Mouse (Mus musculus): Measurements from ENCODE around the gene Pgm1.
A peak's percentile ranks its signal among the peaks of the same experiment; 100 is the strongest.

Gene Pgm1

DNA sequence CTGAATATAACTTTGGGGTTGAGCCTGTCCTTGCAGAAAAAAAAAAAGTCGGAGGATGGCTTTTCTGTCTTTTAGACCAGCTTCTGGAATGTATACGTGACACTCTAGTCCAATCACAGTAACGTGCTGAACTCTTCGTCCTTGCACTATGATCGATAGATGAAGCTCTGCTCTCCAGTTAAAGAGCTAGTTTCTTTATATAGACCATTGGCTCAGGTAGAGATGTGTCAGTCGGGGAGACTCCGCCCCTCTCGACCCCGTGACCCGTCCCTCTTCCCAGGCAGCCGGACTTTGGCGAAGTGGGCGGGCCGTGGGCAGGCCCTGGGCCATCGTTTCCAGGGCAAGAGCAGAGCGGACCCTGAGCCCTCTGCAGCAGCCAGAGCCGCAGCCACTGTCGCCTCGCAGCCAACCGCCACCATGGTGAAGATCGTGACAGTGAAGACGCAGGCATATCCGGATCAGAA lies at the start of gene Pgm1:
Pgm1 (plus strand) TSS at position 266 of the 464 bp plus-strand sequence.
- DNase-seq (ENCODE audit: low spot score) = peak; percentile 68

DNA sequence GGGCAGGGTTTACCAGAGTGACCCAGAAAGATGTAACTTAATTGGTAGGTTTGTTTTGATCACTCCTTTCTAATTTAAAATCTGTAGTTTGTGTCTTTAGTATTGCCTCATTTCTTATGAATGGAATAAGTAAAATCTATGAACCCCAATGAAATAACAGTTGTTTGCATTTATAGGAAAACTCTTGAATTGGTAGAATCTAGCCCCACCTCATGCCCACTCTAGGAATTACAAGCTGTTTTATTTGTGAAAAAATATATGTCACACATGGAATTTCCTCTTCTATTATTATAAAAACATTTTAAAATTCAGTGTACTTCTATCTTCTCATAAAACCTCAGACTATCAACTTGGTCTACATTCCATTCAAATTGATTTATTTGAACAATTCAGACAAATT lies 47.3 kb upstream of the Pgm1 start:
- no peak for DNase-seq (ENCODE audit: low spot score)

DNA sequence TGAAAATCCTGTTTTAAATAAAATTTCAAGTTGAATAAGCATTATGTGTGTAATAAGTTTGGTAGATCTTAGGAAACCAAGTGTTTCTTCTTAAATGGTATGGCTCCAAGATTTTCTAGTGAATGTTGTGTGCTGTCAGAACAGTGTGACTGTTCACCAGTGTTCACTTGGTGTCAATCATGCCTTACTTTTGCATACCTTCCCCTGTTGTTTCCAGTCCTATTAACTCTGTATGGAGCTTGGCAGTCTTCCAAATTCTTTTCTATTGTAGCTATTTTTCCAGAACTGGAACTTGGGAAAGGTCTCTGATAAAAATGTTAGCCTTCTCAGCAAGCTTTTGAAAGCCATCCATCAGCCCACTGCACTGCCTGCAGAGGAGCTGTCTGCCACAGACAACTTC lies 46.8 kb upstream of the Pgm1 start:
- no peak for DNase-seq (ENCODE audit: low spot score)

DNA sequence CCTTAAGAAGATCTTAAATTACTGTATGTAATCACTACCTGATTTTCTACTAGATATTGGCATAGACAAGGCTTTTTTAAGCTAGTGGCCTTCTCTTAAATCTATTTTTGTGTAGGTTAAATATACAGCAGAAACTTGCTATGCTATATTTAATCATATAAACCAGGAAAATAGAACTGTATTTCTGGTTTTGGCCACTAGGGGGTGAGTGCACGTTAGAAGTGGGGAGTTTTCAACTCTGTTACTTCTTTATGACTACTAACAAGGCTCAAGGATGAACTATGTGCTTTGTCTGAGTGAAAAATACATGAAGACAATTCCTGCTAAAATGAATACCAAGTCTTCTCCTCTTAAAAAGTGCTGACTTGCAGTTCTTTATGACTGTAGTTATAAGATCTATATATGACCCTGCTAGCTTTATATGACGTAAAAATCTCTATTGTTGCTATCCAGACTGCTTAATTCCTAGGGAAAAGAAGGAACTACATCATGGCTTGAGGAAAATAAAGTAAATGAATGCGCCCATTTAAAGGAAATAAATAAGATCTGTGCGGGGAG lies 15.2 kb upstream of the Pgm1 start:
- no peak for DNase-seq (ENCODE audit: low spot score)

DNA sequence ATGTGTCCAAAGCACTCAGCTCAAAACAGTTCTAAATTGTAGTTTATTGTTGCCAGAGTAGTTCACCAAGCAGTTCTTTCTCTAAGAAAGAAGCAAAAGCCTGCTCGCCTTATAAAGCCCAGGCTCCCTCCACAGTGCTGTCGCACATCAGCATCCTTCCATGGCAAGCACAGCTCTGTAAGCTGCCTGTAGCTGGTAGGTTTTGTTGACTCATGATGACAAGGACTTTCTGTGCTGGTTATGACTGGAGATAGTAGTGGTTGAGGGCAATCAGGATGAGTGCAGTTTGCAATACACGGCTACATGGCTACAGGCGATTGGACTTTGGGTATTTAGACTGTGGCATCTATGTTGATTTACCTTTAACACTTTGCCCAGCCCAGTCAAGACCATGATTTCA lies 2.8 kb upstream of the Pgm1 start:
- no peak for DNase-seq (ENCODE audit: low spot score)

DNA sequence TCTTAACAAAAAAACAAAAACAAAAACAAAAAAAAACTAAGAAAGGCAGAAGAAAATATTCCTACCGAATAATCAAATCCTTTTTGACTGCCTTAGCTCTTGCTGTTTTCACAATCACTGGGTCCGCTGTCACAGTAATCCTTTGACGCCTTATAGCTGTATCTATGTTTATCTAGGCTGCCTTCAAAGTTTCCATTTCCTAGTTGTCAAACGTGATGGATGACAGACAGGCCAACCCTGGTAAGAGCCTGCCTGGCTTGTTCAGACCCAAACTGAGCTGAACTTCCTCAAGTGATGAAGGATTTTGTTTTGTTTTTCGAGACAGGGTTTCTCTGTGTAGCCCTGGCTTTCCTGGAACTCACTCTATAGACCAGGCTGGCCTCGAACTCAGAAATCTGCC lies 693 bp upstream of the Pgm1 start:
- DNase-seq (ENCODE audit: low spot score) = no peak

DNA sequence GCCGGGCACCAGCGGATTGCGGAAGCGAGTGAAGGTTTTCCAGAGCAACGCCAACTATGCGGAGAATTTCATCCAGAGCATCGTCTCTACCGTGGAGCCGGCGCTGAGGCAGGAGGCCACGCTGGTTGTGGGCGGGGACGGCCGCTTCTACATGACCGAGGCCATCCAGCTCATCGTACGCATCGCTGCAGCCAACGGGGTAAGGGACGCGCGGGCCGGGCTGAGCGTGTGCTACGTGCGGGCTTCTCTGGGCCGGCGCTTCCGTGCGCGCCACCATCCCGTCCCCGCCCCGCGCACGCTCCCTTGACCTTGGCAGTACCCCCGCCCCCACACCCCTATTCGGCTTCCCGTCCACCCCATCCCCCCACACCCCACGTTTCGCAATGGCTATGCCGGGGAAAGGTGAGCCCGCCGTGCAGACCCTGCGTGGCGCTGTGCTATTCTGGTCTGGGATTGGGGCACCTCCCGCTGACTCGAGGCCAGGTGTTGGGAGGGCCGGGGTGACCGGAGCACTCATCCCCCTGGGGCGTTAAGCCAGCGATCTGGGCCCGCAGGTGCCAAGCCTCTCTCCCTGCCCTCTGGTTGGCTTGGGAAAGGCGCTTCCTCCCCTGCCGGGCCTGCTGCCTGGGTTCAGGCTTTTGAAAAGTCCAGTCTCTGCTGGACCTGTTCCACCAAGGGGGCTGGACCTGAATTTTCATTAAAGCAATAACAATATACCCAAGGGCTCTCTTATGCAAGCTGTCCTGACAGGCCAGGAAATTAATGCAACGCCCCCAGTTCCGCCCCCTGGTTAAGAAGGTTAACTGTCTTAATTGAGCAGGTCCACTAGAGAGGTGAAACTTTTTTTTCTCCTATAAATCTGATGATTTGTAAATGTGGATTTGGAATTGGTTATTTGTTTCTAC lies 651 bp downstream of the Pgm1 start, which contains the start of gene Itgb3bp:
Itgb3bp (minus strand) TSS at position 201 of the 905 bp plus-strand sequence.
- peak; percentile 60 for DNase-seq (ENCODE audit: low spot score)

DNA sequence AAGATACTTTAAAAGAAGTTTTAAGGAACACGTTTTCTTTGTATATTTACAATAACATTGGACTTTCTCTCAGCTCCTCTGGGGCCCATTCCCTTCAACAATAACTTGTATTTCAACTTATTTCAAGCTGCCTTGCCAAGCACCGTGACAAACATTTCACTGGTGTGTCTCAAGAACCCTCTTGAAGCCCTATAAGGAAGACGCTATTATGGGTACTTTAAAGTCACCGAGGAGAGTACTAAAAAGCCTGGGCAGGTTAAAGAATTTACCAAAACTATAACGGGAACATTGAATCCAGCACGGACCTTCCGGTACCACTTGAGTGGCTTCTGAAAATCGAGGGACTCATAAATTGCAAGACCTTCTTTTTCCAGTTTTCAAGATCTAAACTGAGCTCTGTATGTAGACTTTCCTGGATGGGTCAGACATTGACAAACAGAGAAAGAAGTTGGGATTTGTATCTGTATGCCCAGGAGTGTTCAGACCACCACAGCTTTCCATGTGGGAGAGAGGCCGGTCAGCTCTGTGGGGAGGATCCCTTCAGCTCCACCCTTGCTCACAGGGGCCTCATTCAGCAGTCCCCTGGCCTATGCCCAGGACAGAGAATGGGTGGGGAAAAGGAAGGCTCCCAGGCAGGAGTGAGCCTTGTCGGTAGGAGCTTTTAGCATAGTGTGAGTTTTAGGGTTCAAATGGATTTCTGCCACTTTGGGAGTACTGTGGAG lies 1.5 kb downstream of the Pgm1 start:
- no peak for DNase-seq (ENCODE audit: low spot score)

DNA sequence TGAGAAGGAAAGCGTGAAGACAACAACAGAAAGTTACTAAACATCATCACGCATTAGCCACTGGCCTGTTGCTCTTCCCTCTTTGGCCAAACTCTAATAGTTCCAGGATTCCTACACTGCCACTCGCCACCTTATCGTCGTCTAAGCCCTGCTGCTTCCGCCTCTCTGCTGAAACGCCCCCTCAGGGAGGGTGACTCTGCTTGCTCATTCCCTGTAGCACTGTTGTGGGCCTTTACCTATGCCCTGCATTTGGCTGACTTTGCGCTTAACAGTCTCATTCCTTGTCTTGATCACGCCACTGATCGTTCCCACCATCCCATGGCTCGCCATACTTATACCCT lies 2.0 kb downstream of the Pgm1 start:
- no peak for DNase-seq (ENCODE audit: low spot score)

DNA sequence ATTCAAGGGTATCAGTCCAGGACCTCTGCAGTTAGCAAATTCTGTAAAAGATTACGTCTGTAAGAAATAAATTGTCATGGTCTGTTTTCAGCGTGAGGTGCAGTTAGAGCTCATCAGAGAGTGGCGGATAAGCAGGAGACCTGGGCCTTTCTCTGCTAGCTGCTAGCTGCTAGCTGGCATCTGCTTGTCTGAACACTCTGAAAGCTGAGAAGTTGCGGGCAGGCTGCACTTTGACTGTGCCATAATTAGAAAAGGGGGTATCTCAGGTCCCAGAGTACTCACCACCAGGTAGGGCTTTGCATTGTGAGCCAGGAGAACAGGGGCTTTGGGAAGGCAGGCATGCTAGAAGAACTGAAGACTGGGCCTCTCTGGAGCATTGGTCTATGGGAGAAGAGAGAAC lies 2.6 kb downstream of the Pgm1 start:
- DNase-seq (ENCODE audit: low spot score) = no peak

DNA sequence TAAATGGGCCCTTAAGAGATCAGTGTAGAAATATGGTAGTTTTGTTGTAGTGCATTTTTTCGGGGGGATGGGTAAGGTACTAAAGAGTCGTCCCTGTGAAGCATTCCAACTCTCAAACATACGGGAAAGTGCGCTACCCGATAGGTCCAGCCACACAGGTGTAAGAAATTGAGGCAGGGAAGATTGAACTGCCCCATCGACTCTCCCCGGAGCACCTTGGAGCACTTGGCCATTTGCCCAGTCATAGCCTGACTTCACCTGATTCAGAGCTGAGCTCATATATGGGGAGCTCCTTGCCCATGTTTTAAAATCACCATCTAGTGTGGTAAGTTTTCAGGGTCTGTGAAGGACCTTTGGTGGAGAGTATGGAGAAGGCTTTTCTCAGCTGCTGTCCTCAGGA lies 5.6 kb downstream of the Pgm1 start:
- no peak for DNase-seq (ENCODE audit: low spot score)

DNA sequence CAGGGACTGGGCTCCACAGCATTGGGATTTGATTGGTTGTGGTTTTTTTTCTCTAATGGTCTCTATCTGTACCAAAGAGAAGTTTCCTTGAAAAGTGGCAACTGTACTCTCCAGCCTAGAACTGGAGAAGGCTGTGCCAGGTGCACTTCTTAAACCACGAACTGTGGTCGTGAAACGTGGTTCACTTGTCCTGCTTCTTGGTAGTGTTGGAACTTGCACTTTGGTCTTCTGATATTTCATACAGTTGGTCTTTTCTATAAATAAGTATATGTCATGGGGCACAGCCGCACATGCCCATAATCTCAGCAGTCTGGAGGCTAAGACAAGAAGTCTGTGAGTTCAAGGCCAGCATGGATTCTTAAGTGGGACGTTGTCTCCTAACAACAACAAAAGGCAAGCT lies 7.1 kb downstream of the Pgm1 start:
- no peak for DNase-seq (ENCODE audit: low spot score)

DNA sequence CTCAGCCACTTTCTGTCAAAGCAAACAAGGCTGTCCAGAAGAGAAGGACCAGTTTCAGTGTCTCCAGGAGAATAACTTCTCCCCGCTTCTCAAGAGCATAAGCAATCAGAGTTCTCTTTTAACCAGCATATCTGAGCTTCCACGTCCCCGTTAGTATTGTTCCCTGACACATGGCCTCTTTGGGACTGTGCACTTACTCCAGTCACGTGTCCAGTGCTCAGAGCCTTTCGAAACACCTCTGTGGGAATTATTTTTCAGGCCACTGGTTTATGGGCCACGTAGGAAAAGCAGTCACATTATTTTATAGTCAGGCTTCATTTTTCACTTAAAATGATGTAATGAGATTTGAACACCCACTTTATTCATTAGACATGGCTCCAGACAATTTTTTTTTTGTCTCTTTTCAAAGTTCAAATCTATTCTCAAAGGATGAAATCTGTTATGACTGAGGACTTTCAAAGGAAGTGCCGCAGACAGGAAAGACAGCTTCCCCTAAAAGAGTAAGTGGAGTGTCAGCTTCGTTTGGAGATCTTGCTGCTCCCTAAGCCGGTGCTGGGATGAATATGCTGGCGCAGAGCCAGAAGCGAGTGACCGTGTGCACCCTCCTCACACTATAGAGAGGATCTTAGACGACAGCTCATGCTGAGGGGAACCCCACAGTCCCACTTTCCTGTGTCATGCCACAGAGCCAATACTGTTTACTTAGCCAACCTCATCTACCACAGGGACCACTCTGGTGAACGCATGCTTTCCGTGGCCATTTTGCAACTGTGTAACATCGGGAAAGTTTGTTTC lies 10.7 kb downstream of the Pgm1 start:
- no peak for DNase-seq (ENCODE audit: low spot score)

DNA sequence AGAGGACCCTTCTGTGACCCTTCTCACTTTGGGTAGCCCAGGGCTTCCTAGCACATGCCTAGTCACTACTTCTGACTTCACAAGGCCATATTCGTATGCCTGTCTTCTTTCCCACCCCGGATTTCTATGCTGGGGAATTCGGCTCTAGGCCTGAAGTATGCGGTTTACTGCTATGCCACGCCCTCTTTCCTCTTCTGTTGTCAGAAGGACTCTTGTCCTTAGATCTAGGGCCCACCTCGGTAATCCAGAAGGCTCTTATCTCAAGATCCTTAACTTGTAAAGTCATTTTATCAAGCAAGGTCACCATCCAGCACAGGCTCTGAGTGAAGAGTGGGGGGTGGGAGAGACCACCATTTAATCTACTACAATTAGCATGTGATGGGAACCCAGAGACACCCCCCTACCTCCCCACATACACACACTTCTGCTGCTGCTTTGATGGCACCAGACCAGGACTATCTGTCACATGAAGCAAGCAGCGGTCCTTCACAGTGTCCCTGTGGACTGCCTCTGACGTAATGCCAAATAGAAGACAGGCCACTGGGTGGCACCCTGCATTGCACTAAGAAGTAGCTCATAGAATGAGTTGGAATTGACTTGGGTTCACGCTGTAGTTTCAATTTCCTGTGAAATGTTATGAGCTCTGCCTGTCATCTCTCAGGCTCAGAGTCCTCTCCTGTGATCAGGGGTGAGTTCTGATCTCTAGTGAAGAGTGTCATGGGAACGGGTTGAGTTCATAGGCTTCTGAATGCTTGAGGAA lies 12.6 kb downstream of the Pgm1 start:
- no peak for DNase-seq (ENCODE audit: low spot score)

DNA sequence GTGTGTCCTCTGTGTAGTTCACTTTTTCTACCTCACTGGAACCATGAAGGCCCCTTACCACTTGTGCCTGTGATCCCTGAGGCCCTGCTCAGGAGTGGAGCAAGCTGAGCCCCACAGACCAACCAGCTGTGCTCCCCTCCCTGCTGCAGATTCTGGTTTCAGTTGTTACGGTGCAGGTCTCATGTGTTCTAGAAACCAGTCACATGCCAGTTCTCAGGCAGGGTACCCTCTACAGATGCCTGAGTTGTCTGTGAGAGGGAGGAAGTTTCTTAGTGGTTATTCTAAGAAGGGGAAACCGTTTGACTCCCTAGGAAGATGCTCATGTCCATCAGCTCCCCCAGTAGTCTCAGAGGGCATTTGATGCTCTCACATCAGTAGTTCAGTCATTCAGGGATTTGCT lies 15.4 kb downstream of the Pgm1 start:
- no peak for DNase-seq (ENCODE audit: low spot score)

DNA sequence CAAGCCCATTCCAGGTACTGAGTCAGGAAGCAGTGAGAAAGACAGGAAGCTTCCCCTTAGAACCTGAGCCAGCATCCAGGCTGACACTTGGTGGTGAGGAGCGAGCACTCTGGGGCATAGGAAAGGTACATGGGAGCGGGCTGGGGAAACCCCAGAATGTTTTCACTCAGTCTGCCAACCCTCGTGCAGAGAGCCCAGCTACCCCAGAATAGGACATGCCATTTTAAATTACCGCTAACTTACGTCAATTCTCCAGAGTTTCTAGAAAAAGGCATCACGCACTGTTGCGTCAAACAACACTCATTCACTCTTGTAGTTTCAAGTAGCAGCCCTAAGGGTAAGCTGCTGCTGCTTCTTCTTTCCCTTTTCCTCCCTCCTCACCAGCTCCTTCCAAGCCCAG lies 15.8 kb downstream of the Pgm1 start:
- no peak for DNase-seq (ENCODE audit: low spot score)

DNA sequence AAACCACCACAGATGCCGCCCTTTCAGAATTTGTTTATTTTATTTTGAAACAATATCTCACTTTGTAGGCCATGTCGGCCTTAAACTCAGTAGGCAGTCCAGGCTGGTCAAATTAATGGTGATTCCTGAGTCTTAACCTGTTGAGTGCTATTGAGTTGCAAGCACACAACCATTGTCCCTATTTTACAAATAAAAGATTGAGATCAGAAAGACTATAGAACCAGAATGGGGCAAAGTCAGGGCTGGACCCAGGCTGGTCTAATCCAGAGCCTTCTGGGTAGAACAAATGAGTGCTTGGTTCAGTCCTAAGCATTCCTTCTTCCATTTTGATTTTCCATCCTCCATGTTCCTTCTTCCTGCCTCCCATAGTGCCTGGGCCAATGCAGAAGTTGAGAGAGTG lies 17.3 kb downstream of the Pgm1 start:
- DNase-seq (ENCODE audit: low spot score) = no peak

DNA sequence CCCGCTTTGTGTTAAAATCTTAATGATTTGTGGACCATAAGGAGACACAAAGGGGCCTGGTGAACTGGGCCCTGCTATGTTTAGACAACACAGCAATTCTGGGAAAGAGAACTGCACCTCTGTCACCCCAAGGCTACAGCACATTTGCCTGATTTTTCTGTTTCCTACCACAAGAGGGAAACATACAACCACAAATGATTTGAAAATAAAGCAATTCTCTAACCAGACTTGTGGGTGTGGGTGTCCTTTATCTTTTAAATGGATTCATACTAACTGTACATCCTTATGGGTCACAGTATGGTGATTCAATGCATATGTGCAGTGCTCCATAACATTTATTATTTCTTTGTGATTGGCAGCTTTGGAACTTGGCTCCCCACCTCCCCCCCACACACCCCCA lies 18.0 kb downstream of the Pgm1 start:
- DNase-seq (ENCODE audit: low spot score) = no peak

DNA sequence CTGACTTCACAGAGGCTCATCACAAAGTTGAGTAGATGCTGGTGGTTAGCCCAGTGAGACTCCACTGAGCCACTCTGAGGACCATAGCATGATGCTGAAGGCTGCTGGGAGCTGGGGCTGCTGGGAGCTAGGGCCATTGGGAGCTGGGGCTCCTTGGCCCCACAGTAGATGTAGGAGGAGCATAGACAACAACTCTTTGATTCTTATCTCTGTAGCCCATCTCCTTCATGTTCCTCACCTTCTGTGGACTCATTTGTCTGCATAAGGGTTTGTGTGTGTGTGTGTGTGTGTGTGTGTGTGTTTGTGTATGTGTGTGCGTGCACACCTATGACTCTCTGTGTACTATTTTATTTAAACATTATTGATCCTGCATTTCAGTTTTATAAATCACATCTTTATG lies 18.7 kb downstream of the Pgm1 start:
- DNase-seq (ENCODE audit: low spot score) = no peak

DNA sequence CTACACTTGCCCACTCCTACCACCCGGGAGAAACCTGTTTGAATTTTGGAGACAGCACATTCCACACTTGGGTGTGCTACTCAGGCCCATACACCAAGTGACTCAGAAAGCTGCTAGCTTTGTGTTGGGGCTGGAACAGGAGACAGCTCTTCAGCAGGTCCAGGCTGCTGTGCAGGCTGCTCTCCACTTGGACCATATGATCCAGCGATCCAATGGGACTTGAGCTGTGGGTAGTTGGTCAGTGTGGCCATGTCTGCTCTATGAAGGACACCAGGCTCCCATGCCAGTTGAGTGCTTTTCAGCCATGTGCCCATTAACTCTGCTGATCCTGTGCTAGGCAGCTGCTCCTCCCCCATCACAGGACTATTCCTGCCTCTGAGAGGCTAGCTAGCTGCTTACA lies 24.7 kb downstream of the Pgm1 start:
- no peak for DNase-seq (ENCODE audit: low spot score)

DNA sequence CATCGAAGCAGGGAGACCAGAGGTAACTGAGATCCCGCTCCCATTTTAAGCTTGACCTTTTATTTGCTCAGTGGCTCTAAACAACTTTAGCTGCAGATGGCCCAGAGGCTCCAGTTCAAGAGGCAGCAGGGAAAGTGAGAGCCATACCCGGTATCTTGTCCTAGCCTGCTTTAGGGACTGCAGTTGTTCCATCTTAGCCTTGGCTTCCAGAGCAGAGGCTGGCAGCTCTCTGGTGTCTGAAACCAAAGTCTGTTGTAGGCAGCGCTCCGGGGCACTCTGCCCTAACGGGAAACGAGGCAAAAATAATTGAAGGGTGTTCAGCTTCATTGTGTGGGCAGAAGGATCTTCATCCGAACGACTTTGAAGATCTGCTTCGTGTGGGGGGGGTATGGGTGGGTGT lies 26.2 kb downstream of the Pgm1 start:
- DNase-seq (ENCODE audit: low spot score) = no peak

DNA sequence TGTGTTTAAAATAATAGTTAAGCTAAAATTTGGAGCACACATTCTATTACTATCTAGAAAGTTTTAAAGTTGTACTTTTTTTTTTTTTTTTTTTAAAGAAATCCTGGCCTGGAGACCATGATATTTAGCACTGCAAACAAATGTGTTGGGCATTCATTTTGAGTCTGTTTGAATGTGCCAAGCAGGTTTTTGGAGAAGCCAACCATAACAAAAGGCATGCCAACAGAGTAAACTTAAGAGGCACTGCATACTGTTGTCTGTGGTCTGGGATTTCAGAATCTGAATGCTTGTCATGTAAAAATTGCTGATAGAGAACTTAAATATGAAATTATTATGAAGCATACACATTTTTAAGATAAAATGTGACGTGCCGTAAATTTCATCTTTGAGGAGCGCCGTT lies 28.0 kb downstream of the Pgm1 start:
- no peak for DNase-seq (ENCODE audit: low spot score)
